Mouse (Mus musculus) cerebral cortex, adult 2 months (tissue): ENCODE results near the gene Celf6.

Experiments
- WGBS: fragments of 180-500 bp; shearing (Covaris S2); methylation state at CpG from one replicate; pipeline ENCODE4 v1.1.7; 2018; 5-methylcytosine and 5-hydroxymethylcytosine counted together

Gene Celf6

DNA sequence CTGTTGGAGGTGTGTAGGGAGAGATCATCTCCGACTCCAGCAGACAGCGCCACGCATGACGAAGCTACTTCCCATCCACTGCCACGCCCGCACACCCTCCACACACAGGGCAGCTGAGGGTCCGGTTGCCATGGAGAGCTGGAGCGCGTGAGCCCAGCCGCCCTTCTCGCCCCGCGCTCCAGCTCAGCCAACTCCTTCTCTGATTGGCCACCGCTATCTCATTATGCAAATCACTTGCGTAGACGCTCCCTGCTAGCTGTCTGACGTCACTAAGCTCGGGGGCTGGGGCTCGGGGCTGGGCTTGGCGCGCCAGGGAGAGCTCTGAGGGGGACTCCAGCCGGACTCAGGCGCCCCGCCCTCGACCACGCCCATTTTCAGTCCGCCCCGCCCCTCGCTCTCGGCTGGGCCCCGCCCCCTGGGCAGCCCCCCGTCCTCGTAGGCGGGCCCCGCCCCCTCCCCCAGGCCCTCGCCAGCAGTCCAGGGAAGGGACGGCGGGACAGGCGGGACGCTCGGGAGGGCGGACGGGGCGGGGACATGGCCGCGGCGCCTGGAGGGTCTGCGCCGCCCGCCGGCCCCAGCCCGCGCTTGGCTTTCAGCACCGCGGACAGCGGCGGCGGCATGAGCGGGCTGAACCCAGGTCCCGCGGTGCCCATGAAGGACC lies at the start of gene Celf6:
Gene Celf6 (plus strand): TSS at position 74 of the 661 bp plus-strand sequence.
- WGBS: under 1% methylated on average over 51 of the region's 61 CpGs

DNA sequence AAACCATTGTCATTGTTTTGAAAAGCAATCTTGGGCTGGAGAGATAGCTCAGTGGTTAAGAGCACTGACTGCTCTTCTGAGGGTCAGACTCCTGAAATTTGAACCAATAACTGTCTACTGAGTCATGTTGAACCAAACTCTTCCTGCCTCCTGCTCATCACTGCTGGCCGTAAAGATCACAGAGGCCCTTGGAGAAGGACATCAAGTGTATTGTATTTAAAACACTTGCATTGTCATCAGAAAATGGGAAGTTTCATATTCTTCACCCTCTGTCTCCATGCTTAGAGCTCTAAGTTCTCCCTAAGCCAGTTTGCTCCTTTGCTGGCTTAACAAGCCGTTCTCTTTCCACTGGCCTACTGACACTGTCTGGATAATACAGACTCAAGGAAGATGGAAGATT lies 49.4 kb upstream of the Celf6 start:
- WGBS: 95% methylated on average over 2 of the region's 2 CpGs

DNA sequence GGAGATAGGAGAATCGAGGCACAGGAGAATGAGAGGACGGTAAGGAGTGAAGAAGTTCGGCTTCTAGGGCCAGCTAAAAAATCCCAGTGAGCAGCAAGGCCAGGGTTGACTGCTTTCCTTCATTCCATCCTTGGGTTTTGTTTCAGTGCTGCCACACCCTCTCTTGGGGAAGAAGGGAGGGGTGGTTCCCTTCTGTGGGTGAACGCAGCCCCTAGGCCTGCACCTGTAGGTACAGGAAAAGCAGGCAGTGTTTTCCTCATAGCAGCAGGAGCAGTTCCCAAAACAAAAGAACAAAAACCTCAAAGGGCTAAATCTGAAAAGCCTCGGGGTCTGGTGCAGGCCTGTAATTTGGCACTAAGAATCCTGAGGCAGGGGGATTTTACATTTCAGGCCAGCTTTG lies 46.1 kb upstream of the Celf6 start:
- WGBS: 65% methylated on average over 5 of the region's 5 CpGs

DNA sequence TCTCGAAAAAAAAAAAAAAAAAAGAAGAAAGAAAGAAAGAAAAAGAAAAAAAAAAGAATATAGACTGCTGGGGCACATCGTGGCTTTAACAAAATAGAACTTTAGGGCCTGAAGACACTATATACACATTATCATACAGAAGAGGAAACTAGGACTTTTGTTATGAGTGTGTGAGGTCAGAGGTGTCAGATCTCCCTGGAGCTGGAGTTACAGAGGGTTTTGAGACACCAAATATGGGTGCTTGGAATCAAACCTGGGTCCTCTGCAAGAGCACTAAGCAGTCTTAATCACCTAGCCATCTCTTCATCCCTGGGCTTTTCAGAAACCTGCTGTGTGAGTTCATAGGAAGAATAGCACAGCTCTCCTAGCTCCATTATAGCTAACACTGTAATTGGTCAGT lies 44.3 kb upstream of the Celf6 start:
- WGBS: 81% methylated on average over 2 of the region's 2 CpGs

DNA sequence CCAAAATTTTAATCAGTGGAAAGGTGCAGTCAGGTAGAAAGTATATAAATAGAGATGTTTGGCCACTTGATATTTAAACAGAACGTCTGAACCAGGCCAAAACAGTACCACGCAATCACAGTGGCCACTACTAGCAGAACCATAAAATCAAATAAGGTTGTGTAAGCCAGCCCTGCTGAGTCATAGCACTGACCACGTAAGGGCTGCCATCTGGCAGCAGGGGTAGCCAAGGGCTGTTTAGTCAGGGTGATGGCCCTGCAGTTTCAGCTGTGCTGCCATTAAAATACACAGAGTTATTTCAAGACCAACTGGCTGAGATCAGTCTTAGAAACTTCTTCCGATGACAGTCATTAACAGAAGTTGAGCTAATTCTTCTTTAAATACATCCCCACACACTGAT lies 43.8 kb upstream of the Celf6 start:
- WGBS: 68% methylated on average over 4 of the region's 4 CpGs

DNA sequence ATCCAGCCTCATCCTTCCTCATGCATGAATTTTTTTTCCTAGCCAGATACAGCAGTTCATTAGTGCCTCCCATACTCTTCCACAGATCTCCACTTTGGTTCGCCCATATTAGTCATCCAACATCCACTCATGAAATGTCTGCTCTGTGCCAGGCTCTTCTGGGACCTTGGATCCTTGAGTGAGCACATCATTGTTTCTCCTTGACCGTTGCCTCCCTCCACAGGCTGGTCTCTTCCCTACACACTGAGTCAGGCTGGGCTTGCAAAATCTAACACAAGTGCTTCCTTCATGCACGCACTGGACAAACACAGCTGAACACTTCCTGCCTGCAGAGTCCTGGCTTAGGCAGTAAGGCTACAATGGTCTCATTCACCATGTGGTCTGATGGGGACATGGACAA lies 40.1 kb upstream of the Celf6 start:
- 60% methylated on average over 3 of the region's 3 CpGs for WGBS

DNA sequence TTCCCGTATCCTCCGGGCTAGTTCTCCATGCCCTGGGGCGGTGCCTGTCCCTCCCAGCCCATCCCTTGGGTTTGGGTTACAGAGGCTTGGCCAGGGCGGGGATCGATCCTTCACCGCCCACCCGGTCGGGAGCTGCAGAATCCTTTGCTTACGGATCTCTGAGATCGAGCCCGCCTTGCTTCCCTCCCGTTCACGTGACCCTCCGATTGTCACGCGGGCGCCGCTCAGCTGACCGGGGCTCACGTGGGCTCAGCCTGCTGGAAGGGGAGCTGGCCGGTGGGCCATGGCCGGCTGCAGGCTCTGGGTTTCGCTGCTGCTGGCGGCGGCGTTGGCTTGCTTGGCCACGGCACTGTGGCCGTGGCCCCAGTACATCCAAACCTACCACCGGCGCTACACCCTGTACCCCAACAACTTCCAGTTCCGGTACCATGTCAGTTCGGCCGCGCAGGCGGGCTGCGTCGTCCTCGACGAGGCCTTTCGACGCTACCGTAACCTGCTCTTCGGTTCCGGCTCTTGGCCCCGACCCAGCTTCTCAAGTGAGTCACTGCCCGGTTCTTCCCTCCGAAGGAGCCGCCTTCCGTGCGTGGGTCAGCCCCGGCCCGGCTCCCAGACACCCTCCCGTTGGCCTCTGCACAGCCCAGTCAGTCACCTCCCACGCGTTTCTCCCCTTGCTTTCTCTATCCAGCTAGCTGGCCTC lies 38.1 kb upstream of the Celf6 start, which contains the start of the genes Hexa and Tmem202:
Gene Hexa (plus strand): TSS at position 100 of the 697 bp plus-strand sequence.
Gene Tmem202 (minus strand): TSS at position 407 of the 697 bp plus-strand sequence.
- 2% methylated on average over 55 of the region's 55 CpGs for WGBS

DNA sequence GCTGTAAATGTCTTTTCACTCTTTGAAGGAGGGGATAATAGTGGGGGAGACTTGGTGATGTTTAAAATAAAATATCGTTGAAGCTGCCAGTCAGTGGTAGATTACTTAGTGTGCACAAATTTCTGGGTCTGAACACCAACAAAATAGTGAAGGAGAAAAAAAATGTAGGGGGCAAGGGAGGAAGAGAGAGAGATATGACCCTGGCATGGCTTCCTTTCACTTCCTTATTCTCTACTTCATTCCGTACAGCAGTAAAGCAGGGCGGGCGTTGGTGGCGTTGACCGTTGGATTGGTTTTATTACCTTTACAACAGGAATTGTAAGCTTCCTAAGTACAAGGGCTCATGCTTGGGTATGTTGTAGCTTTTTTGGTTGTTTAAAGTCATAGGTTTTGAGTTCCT lies 36.1 kb upstream of the Celf6 start:
- 85% methylated on average over 6 of the region's 6 CpGs for WGBS

DNA sequence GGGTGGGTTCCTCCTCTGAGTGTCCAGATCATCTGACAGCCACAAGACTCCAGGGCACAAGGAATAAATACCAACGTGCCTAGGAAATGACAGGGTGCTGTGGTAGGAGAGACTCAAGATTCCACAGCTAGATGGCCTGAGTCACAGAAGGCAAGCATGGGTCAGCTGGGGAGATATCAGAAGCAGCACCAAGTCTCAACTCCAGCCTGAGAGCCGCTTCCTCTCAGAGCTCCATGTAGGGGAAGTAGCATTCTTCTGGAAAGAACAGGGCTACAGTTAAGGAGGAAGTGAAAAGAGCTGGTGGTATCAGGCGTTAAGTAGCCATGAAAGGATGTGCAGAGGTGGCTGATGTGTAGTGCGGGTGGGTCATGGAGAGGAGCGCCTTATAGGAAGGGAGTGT lies 33.0 kb upstream of the Celf6 start:
- WGBS: 80% methylated on average over 5 of the region's 5 CpGs

DNA sequence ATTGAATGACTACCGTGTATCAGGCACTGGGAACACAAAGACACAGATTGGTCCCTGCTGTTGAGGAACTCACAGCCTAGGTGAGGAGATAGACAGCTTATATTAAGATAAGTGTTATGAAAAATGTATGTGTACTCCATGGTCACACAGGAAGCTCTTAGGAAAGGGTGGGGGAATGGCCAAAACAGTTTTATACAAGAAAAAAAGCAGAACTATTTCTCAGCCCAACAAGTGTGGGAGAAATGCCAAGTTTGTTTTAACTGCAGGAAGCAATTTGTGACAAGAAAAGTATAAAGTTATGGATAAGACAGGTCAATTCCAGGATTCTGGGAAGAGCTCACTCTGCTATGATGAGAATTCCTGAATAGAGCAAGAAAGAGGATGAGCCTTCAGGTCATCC lies 29.8 kb upstream of the Celf6 start:
- WGBS: 54% methylated on average over 1 of the region's 1 CpGs

DNA sequence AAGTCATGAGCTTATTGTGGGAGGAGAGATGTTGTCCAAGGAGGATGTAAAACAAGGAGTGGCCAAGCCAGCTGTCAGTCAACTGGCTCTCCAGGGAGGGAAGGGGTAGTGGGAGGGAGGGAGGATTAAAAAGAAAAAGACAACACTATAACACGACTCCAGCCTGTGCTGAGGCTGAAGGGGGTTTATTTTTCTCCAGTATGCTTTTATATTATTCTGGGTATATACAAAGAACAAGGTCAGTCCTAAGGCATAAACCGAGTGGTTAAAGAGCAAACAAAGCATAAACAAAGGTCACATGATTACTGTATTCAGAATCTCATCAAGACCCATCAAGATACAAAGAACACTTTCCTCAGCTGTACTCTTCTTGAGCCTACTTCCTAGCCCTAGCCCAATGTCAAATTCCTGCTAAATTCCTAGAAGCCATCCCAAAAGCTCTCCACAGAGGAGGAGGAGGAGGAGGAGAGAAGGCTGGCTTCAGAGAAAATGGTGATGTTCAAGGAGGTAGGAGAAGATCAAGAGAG lies 28.7 kb upstream of the Celf6 start:
- 51% methylated on average over 2 of the region's 2 CpGs for WGBS

DNA sequence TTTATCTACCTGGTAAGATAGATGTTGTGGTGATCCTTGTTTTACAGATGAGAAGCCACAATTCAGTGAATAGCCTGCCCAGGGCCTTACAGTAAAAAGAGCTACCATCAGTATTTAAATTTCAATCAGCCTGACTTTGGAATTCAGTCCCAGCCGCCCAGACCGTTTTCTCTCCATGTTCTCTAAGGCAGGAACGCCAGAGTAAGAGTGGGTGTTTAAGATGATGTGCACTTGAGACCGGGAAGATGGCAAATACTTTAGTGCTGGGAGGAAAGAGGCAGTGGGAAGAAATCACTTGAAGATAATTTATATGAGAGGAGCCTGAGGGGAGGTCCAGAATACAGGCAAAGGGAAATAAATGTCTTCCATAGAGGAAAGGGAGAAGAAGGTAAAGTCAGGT lies 27.6 kb upstream of the Celf6 start:
- WGBS: 58% methylated on average over 4 of the region's 4 CpGs

DNA sequence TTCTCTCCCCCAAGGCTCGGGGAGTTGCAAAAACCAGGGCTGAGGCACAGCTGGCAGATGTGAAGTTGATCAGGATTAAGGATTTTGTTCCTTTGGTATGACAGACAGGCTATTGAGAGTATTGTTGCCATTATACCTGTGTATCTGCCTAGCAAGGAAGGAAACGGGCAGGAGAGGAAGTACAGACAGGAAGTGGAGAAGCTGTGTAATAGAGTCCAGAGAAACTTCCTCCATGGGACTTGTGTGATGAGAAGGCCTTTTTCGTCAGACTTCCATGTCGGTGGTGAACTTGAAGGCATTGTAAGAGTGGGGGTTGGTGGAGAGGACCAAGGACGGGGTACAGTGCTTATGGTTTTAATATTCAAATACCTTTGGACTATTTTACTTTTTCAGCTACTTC lies 26.7 kb upstream of the Celf6 start:
- WGBS: 72% methylated on average over 5 of the region's 5 CpGs

DNA sequence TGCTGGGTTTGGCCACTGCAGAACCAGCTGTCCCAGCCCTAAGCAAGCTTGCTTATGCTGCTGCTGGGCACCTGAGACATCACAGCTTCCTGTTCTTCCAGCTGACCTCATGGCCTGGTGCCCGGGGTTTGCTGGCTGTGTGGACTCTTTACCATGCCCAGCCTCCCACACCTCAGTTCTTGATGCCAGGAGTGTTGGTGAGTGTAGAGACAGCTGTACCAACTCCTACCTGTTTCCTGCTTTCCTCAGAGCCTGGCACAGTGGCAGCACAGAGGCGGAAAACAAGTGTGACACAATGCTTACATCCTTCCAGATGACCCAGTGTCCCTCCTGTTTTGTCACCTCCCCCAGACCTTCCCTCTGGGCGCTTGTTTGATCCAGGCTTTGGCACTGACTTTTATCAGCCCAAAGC lies 26.1 kb upstream of the Celf6 start:
- 29% methylated on average over 3 of the region's 3 CpGs for WGBS

DNA sequence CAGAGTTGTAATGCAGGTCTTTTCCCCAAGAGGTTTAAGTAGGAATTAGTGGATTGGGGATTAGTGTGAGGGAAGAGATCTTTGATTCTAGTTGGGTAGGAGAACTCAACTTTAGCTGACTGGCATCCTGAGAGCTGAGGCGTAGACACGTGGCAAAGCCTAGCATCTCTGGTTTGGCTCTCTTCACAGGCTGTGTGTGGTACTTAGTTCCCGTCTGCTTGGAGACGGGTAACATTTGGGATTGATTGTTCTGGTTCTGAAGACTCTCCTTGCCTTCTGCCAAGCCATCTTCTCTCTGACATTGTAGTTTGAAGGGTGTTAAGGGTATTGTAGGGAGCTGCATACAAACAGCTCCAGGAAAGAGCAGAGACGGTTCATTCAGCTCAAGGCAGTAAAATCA lies 25.1 kb upstream of the Celf6 start:
- 69% methylated on average over 5 of the region's 5 CpGs for WGBS

DNA sequence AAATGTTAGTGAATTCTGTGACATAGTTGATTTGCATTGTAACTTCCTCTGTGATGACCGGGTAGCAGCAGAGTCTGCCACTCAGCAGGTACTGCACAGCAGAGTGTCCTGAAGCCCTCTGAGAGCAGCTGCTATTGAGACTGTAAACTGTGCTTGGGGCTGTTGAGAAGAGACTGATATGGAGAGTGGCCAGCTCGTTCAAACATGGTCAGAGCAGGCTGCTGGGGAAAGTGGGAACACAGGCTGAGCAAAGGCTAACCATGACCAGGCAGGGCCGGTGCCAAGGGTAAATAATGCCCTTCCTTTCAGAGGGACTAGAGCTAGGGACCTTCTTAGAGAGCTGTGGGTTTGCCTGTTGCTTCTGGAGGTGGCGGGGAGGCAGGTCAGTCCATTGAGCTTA lies 24.0 kb upstream of the Celf6 start:
- WGBS: 80% methylated on average over 4 of the region's 4 CpGs

DNA sequence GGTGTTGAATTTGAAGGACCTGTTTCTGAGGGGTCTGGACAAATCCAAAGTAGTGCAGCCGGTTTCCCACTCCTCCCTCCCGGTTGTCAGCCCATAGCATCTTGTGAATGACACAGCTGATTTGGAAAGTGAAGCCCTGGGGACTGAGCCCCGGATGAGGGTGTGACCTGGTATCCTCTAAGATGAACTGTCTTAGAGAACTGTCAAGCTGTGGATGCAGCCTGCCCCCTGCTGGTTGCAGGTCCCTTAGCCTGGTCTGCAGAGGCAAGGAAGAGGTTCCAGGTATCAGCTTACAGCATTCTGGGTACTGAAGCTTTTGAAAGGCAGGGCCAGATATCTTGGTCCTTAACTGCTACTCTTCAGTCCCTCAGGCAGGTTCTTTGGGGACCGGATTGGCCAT lies 12.1 kb upstream of the Celf6 start:
- WGBS: 29% methylated on average over 4 of the region's 4 CpGs

DNA sequence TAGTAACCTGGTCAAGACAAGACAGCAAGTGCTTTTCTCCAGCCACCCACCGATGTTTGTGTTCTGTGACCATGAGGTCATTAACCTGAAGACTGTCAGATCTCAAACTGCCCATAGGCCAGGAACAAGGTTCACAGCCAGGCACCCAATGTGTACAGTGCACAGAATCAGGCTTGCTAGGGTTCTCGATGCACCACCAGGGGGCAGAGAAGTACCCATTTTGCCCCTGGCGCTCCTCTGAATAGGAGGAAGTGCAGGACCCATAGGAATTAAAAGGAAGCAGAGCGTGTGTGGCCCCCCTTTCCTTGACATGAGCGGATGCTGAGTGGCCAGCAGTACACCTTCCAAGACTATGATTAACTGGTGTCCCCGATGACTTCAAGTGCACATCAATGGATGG lies 10.6 kb upstream of the Celf6 start:
- WGBS: 19% methylated on average over 6 of the region's 6 CpGs

DNA sequence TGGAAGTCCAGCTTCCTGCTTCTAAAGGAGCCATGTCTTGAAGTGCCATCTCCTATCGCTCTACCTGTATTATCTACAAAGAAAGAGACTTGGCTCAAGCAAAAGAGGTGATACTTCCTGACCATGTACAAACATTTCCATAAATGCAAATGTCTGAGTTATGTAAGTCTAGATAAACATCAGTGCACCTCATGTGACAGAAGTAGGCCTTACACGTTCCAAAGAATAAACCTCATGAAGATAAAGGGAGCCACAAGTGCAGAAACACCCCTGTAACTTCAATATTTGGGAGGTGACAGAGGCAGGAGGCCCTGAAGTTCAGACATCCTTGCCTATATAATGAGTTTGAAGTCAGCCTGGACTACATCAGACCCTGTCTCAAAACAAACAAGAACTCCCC lies 5.9 kb upstream of the Celf6 start:
- WGBS: 87% methylated on average over 2 of the region's 2 CpGs

DNA sequence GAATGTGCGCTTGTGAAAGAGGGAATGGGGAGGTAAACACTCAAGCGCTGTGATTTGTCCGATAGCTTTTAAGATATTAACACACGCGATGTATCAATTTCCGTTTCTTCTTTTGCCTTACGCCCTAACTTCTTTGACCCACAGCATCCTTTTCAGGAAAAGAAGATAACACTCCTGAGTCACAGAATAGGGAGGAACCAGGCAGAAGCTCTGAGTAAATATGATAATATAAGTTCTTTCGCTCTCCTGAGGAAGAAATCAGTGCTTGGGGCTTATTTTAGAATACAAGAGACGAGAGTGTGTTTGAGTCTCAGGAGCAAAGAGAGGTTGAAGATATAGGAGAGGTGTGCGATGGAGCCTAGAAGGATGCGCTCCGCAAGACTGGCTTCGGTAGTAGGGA lies 316 bp upstream of the Celf6 start:
- WGBS: 8% methylated on average over 13 of the region's 13 CpGs

DNA sequence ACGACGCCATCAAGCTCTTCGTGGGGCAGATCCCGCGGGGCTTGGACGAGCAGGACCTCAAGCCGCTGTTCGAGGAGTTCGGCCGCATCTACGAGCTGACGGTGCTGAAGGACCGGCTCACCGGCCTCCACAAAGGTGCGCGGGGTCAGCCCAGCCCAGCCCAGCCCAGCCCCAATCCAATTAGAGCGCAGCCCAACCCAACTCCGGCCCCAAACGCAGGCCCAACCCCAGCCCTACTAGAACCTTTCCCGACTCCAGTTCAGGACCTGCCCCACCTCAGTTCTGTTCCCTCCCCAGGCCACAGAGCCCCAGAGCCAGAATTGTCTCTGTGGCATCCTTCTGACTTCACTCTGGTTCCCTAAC lies 769 bp downstream of the Celf6 start:
- 2% methylated on average over 20 of the region's 20 CpGs for WGBS

DNA sequence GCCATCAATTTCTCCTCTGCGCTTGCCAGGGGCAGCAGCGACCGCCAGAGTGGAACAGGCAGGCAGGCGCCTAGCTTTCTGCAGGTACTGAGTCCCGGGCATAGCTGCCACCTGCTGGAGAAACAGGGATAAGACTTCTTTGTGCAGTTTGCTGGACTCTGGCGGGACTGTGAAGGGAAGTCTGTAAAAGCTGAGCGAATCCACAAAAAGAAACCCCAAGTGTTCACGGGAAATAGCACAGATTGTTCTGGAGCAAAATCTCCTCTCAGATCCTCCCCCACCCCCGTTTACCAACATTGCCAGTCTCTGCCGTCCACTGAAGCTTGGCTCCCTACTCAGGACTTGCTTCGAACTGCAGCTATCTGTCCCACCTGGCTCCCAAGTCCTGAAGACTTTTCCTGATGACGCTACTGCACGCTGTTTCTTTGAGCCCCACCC lies 7.2 kb downstream of the Celf6 start:
- 2% methylated on average over 13 of the region's 13 CpGs for WGBS

DNA sequence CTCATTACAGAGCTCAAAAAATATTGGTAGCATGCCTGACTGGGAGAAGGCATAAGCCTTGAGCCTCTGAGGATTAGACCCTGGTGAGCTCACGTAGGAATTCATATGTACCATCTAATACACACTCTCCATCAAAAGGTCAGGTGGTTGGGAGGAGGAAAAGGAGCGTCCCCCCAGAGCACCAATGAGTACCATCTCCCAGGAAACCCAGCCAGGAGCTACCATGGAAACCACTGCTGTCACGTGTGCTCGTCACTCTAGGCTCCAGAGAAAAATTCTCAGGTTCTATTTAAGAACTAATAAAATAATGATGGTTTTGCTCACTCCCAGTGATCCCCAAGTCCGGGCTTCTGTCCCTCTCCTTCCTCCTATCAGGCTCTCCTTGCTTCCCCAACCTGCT lies 10.5 kb downstream of the Celf6 start:
- WGBS: 48% methylated on average over 5 of the region's 5 CpGs
